Mouse (Mus musculus): ENCODE results near the gene Gm20388. TPM values are rescaled to one million over a fixed set of nuclear protein-coding genes. Genes with fewer than 3 reads are reported as not detected.

Gm20388 gene
- polyA plus RNA-seq, 1 experiment: 0.36 TPM

DNA sequence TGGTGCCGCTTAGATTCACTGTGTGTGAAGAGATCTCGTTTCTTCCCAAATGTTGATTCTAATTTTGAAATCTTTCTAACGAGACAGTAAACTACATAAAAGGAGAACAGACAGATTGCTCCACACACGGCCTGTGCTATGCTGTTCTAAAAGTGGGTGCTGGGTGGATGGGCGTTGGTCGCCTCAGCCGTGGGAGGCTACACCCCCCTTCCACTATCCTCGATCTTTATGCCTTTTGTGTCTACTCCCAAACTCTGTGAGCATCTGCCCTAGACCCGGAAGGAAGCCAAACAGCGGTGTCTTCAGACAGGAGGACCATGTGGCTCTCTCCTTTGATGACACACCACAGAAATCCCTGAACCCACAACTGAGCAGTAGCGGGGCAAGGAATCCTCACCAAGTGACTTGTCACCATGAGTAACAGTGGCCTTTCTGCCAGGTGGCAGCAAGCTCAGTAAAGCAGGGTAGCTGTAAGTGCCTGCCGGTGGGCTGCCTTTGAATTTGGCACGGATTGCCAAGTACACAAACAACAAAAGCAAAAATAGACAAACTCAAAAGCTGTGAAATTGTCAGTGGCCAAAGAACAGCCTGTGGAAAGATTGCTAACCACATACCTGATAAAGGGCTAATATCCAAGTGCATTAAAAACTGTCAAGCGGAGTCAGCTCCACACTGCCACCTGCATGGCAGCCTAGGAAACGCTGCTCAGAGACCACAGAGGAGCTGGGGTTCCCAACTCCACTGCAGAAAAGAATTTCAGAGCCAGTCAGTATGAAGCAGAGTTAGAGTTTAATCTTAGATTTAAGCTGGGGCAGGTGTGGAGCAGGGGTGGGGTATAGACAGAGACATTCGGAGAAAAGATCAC is 3858.1 kb downstream of the Gm20388 start:
- Histone ChIP-seq H3K4me3 (replicated peaks) (no peak overlapping the region), H3K4me1 (ENCODE audit: control insufficient read depth) (no peaks in the 10 kb centered on the region), H3K36me3 (ENCODE audit: control insufficient read depth) (no peaks in the 10 kb centered on the region), H3K9me3 (ENCODE audit: control insufficient read depth, low read length) (no peaks in the 10 kb centered on the region), H3K27me3 (ENCODE audit: control insufficient read depth) (no peaks in the 10 kb centered on the region)
- no peak for TF ChIP-seq TAL1 (IDR thresholded peaks at IDR 0.05; ENCODE audit: low read length)
- no peak for TF ChIP-seq GATA1 (IDR thresholded peaks at IDR 0.05; ENCODE audit: low read length)

DNA sequence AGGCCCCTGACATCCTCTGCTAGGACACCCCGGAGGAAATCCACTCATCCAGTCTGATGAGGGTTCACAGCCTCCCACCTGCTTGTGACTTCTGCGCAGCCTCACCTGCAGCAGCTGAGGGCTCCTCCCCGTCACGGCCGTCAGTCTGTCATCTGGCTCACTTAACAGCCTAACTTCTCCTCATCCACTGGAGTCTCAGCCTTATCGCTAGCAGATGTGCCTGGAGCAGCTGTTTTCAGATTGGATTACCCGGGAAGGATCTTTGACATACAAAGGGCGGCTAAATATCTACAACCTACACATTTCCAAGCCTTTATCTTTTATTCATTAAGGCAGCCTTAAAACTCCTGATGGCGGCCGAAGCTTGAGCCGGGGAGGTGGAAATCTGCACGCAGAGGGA is 3862.8 kb downstream of the Gm20388 start:
- H3K4me3 ChIP-seq (replicated peaks): no peak overlapping the region
- no peaks in the 10 kb centered on the region for H3K9me3 ChIP-seq (ENCODE audit: control insufficient read depth, low read length)
- TF ChIP-seq TAL1 (IDR thresholded peaks at IDR 0.05; ENCODE audit: low read length) (no peak), GATA1 (IDR thresholded peaks at IDR 0.05; ENCODE audit: low read length) (no peak)
- H3K27me3 ChIP-seq (ENCODE audit: control insufficient read depth): no peaks in the 10 kb centered on the region
- no peaks in the 10 kb centered on the region; the same call in 1 of the 2 replicates for H3K4me1 ChIP-seq (ENCODE audit: control insufficient read depth)
- no peaks in the 10 kb centered on the region for H3K36me3 ChIP-seq (ENCODE audit: control insufficient read depth)

DNA sequence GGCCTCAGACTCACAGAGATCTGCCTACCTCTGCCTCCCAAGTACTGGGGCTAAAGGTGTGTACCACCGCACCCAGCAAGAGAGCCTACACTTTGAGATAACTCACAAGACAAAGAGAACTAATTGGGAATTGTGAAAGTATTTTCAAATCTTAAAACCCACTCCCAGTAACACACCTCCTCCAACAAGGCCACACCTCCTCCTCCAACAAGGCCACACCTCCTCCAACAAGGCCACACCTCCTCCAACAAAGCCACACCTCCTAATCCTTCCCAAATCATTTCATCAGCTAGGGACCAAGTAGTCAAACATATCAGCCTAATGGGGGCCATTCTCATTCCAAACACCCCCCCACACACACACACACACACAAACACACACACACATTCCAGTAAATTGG is 3863.8 kb downstream of the Gm20388 start:
- no peaks in the 10 kb centered on the region for H3K9me3 ChIP-seq (ENCODE audit: control insufficient read depth, low read length)
- H3K4me3 ChIP-seq (replicated peaks): no peak overlapping the region
- H3K4me1 ChIP-seq (ENCODE audit: control insufficient read depth): no peaks in the 10 kb centered on the region; the same call in 1 of the 2 replicates
- no peak for TF ChIP-seq TAL1 (IDR thresholded peaks at IDR 0.05; ENCODE audit: low read length)
- no peak for TF ChIP-seq GATA1 (IDR thresholded peaks at IDR 0.05; ENCODE audit: low read length)
- H3K27me3 ChIP-seq (ENCODE audit: control insufficient read depth): no peaks in the 10 kb centered on the region
- no peaks in the 10 kb centered on the region for H3K36me3 ChIP-seq (ENCODE audit: control insufficient read depth)

DNA sequence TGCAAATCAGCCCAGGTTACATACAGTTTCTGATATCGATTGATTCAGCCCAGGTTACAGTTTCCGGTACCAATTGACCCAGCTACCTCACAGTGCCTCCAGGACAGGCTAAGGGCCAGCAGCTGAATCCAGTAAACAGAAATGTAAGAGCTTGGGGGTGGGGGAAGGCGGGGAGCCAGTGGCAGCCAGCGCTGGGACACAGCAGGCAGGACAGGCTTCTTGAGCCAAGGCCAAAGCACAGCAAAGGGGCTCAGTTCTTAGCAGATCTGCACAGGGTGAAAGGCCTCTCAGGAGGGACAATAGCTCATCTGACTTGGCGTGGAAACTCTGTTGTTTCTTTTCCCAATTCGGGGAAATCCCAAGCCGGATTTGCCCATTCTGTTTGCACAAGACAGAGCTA is 3866.7 kb downstream of the Gm20388 start:
- TF ChIP-seq TAL1 (IDR thresholded peaks at IDR 0.05; ENCODE audit: low read length) (no peak), GATA1 (IDR thresholded peaks at IDR 0.05; ENCODE audit: low read length) (no peak)
- H3K27me3 ChIP-seq (ENCODE audit: control insufficient read depth): peaks cover 3% of the 10 kb centered on the region; the same call in 1 of the 2 replicates
- H3K4me1 ChIP-seq (ENCODE audit: control insufficient read depth): no peaks in the 10 kb centered on the region; the same call in 1 of the 2 replicates
- no peak overlapping the region for H3K4me3 ChIP-seq (replicated peaks)
- H3K9me3 ChIP-seq (ENCODE audit: control insufficient read depth, low read length): no peaks in the 10 kb centered on the region
- H3K36me3 ChIP-seq (ENCODE audit: control insufficient read depth): no peaks in the 10 kb centered on the region

DNA sequence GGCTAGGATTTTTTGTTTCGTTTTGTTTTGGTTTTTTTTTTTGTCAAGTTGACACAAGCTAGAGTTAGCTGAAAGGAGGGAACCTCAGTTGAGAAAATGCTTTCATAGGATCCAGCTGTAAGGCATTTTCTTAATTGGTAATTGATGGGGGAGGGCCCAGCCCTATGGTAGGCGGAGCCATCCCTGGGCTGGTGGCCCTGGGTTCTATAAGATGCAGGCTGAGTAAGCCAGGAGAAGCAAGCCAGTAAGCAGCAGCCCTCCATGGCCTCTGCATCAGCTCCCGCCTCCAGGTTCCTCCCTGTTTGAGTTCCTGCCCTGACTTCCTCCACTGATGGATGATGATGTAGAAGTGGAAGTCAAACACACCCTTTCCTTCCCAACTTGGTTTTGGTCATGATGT is 3869.8 kb downstream of the Gm20388 start:
- H3K4me3 ChIP-seq (replicated peaks): no peak overlapping the region
- H3K27me3 ChIP-seq (ENCODE audit: control insufficient read depth): peaks cover 3% of the 10 kb centered on the region; the same call in 1 of the 2 replicates
- no peaks in the 10 kb centered on the region for H3K36me3 ChIP-seq (ENCODE audit: control insufficient read depth)
- peaks cover 3% of the 10 kb centered on the region; the same call in 1 of the 2 replicates for H3K4me1 ChIP-seq (ENCODE audit: control insufficient read depth)
- H3K9me3 ChIP-seq (ENCODE audit: control insufficient read depth, low read length): no peaks in the 10 kb centered on the region
- TF ChIP-seq TAL1 (IDR thresholded peaks at IDR 0.05; ENCODE audit: low read length) (no peak), GATA1 (IDR thresholded peaks at IDR 0.05; ENCODE audit: low read length) (no peak)

DNA sequence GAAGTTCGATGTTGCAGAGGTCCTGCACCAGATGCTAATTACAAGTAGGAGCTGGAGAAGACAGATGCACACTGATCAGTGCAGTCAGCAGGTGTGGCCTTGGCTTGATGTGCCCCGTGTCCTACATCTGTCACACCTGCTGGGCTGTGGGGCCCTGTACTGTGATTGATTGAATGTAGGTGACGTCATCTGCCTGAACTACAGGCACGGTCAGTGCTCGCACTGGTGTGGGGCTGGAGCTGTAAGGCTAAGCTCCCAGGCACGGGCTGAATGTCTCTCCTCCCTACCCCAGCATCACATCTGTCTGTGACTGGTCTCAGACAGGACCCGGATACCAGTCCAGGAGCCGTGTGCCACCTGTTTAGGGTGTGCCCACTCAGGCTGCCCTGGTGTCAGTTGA is 3870.6 kb downstream of the Gm20388 start:
- H3K9me3 ChIP-seq (ENCODE audit: control insufficient read depth, low read length): no peaks in the 10 kb centered on the region
- no peak for TF ChIP-seq TAL1 (IDR thresholded peaks at IDR 0.05; ENCODE audit: low read length)
- no peak for TF ChIP-seq GATA1 (IDR thresholded peaks at IDR 0.05; ENCODE audit: low read length)
- H3K4me3 ChIP-seq (replicated peaks): no peak overlapping the region
- H3K4me1 ChIP-seq (ENCODE audit: control insufficient read depth): peaks cover 3% of the 10 kb centered on the region; the same call in 1 of the 2 replicates
- no peaks in the 10 kb centered on the region for H3K36me3 ChIP-seq (ENCODE audit: control insufficient read depth)
- H3K27me3 ChIP-seq (ENCODE audit: control insufficient read depth): peaks cover 3% of the 10 kb centered on the region; the same call in 1 of the 2 replicates

DNA sequence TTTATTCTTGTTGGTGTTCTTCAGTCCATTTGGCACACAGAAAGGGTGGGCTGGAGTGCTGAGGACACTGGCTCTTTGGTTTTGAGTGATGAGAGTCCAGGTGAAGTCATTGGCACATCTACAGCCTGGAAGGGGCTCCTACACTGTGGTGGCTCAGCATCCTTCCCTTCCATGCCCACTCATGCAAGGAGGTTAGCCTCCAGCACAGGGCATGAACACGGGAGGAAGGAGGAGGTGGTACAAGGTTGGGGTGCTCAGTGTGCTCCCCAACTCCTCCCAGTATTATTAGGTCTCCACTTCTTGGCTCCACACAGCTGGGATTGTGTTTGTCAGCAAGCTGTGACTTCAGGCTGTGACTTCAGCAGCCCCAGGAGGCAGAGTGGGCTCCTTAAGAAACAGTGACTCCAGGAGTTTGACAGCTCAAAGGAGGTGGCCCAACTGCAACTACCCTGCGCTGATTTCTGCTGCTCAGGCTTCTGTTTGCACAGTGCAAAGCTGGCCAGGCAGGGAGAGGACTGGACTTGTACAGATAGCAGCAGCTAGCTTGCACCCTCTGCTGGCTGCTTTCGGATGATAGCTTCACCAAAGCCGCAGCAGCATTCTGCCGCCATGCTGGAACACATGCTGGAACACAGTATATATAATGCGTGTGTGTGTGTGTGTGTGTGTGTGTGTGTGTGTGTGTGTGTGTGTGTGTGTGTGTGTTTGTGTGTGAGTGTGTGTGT is 3873.0 kb downstream of the Gm20388 start:
- no peak overlapping the region for H3K4me3 ChIP-seq (replicated peaks)
- no peaks in the 10 kb centered on the region for H3K9me3 ChIP-seq (ENCODE audit: control insufficient read depth, low read length)
- H3K27me3 ChIP-seq (ENCODE audit: control insufficient read depth): peaks cover 3% of the 10 kb centered on the region; the same call in 1 of the 2 replicates
- H3K4me1 ChIP-seq (ENCODE audit: control insufficient read depth): peaks cover 11% of the 10 kb centered on the region
- no peak for TF ChIP-seq TAL1 (IDR thresholded peaks at IDR 0.05; ENCODE audit: low read length)
- no peak for TF ChIP-seq GATA1 (IDR thresholded peaks at IDR 0.05; ENCODE audit: low read length)
- no peaks in the 10 kb centered on the region for H3K36me3 ChIP-seq (ENCODE audit: control insufficient read depth)

DNA sequence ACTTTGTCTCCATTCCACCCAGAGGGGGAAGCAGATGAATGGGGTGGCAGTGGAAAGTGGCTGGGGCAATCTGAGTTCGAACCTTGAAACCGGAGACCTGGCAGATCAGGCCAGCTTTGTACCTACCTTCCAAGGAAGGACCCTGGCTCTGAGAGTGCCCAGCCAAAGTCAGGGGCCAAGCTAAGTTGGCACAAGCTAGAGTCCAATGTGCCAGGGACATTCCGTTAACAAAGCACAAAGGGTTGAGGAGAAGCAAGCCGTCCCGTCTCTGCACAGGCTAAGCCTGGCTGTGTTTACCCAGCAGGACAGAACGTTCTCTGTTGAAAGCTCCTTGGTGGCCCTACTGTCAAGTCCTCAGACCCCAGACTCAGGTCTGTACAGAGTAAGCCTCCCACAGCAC is 3875.5 kb downstream of the Gm20388 start:
- Histone ChIP-seq H3K9me3 (ENCODE audit: control insufficient read depth, low read length) (no peaks in the 10 kb centered on the region), H3K4me1 (ENCODE audit: control insufficient read depth) (peaks cover 13% of the 10 kb centered on the region), H3K4me3 (replicated peaks) (no peak overlapping the region), H3K27me3 (ENCODE audit: control insufficient read depth) (peaks cover 2% of the 10 kb centered on the region; the same call in 1 of the 2 replicates), H3K36me3 (ENCODE audit: control insufficient read depth) (no peaks in the 10 kb centered on the region)
- TF ChIP-seq TAL1 (IDR thresholded peaks at IDR 0.05; ENCODE audit: low read length) (no peak), GATA1 (IDR thresholded peaks at IDR 0.05; ENCODE audit: low read length) (no peak)

DNA sequence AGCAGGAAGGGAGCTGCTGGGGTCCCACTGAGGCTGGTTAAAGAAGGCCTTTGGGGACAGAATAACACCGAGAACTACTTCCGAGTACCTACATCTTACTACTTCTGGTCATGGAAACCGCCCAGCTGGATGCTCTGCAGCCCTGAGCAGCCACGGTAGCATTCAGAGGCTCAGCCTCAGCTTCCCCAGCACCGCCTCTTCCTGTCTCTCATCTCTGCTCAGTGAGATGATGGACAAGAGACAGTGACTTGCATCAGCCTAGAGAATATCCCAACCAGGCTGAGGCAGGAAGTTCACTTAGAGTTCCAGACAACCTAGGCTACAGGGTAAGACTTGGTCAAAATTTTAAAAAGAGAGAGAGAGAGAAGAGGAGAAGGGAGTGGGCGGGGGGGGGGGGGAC is 3876.0 kb downstream of the Gm20388 start:
- H3K27me3 ChIP-seq (ENCODE audit: control insufficient read depth): no peaks in the 10 kb centered on the region
- no peak for TF ChIP-seq TAL1 (IDR thresholded peaks at IDR 0.05; ENCODE audit: low read length)
- peaks cover 13% of the 10 kb centered on the region for H3K4me1 ChIP-seq (ENCODE audit: control insufficient read depth)
- no peak overlapping the region for H3K4me3 ChIP-seq (replicated peaks)
- H3K9me3 ChIP-seq (ENCODE audit: control insufficient read depth, low read length): no peaks in the 10 kb centered on the region
- H3K36me3 ChIP-seq (ENCODE audit: control insufficient read depth): no peaks in the 10 kb centered on the region

Measured in erythroblast, embryonic 14.5 days (primary cell).